Mouse (Mus musculus) thymus, postnatal 0 days (tissue): ENCODE data around the gene Sostdc1. TPM values are rescaled to one million over a fixed set of nuclear protein-coding genes. Genes with fewer than 3 reads are reported as not detected.

Experiments
- polyA plus RNA-seq: library from polyadenylated mRNA; unstranded; fragments of >200 nt; fragmentation: Nextera tagmentation; extraction: Ambion mirVana; gene quantifications from 2 replicates; pipeline ENCODE4 v1.2.1, GENCODE M21; 2015

The Sostdc1 gene
- polyA plus RNA-seq, 1 experiment from 2014 or later: 0.39 TPM

Other genes with a start within 250 kb of the Sostdc1 start
- gene Ankmy2, start 157.0 kb upstream of the Sostdc1 start, polyA plus RNA-seq: 24.1 and 24.4 TPM in 2 replicates
- gene Bzw2, start 156.1 kb upstream of the Sostdc1 start, polyA plus RNA-seq: 251 and 260 TPM in 2 replicates
- not detected in 2 replicates for gene Lrrc72, start 60.7 kb upstream of the Sostdc1 start, polyA plus RNA-seq
- gene Ispd, start 67.3 kb downstream of the Sostdc1 start, polyA plus RNA-seq: 2.7 and 2.9 TPM in 2 replicates
- gene D630036H23Rik, start 68.0 kb downstream of the Sostdc1 start, polyA plus RNA-seq: 1.3 and 1.6 TPM in 2 replicates